Mouse (Mus musculus): ENCODE measurements at regions not wholly inside any gene's neighbourhood (a gene's known extent, or its start where the extent isn't known, plus 50 kb on each side); places are given as distances from the start of the nearest gene placed in this dataset.

DNA sequence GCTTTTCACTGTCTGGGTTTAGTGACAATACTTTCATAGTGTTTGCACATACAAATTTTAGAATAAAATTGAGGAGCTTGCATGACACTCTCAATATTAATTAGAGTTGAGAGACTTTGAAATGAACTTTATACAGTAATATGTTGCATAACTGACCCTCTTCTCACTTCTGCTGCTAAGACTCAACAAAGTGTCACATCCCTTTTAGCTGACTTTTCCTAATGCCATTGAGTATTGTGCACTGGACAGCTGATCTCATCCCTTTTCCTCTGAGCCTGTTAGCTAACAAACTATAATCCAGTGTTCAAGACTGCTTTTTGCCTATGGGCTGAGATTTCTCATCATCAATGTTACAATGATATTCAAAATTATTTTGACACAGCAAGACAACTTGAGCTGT, 113.8 kb downstream of the P2ry1 start:
- TF ChIP-seq EP300 (IDR thresholded peaks at IDR 0.05; ENCODE audit: low read depth) (no peak), CTCF (IDR thresholded peaks at IDR 0.05; ENCODE audit: low read depth) (no peak)
